Mouse (Mus musculus) erythroblast, adult 5-6 weeks (primary cell): ENCODE data around the gene Foxc2. TPM values are rescaled to one million over a fixed set of nuclear protein-coding genes. Genes with fewer than 3 reads are reported as not detected.

ENCODE experiments used
- ATAC-seq: replicated peaks from 2 replicates; pipeline ENCODE4 v1.8.0; 2016; ENCODE audit warnings: moderate number of reproducible peaks, mild to moderate bottlenecking, moderate TSS enrichment, inconsistent platforms; ENCODE audit not compliant: poor library complexity, low FRiP score, severe bottlenecking
- total RNA-seq, 2 experiments: library from RNA; stranded (forward) in 1 of 2; stranded (reverse) in 1 of 2; fragments of 150-400 nt in 1 of 2; fragments of 200-764, 138-1000 nt in 1 of 2; gene quantifications; 2 replicates each; pipeline versions ENCODE4 v1.2.3 to v1.2.4; 2015 to 2017; ENCODE audit warnings: low replicate concordance in 2 of 2

The Foxc2 gene
- total RNA-seq (2015; ENCODE audit: low replicate concordance): not detected in 2 replicates
- total RNA-seq (2017; ENCODE audit: low replicate concordance): not detected in 2 replicates

DNA sequence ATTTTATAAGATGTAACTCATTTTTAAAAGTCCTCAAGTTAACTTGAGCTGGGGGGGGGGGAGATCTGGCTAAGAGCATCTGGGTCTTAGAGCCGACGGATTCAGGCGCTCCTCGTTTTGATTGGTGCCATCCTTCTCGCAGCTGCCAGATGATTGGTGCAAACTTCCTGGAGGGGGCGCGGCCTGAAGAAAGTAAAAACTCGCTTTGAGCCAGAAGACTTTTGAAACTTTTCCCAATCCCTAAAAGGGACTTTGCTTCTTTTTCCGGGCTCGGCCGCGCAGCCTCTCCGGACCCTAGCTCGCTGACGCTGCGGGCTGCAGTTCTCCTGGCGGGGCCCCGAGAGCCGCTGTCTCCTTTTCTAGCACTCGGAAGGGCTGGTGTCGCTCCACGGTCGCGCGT is at the start of gene Foxc2:
Gene Foxc2 (plus strand): TSS at position 224 of the 400 bp plus-strand sequence.
- ATAC-seq: no peak

DNA sequence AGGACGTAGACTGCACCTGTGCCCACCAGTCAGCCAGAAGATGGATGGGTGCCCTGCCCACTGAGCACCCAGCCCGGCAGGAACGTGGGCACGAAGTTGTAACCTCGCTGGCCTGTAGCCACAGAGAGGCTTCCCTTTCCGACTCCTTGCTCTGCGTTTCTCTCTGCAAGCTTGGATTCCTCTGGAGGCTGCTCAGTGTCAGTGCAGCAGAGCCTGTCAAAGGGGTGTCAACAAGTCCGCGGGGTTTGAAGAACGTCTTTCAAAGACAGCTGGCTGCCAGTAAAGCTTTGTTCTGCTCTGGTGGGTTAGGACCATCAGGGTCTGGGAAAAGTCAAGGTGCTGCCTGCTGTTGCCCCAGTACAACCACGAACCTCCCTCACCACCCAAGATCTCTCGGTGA is 44.5 kb upstream of the Foxc2 start:
- no peak for ATAC-seq

DNA sequence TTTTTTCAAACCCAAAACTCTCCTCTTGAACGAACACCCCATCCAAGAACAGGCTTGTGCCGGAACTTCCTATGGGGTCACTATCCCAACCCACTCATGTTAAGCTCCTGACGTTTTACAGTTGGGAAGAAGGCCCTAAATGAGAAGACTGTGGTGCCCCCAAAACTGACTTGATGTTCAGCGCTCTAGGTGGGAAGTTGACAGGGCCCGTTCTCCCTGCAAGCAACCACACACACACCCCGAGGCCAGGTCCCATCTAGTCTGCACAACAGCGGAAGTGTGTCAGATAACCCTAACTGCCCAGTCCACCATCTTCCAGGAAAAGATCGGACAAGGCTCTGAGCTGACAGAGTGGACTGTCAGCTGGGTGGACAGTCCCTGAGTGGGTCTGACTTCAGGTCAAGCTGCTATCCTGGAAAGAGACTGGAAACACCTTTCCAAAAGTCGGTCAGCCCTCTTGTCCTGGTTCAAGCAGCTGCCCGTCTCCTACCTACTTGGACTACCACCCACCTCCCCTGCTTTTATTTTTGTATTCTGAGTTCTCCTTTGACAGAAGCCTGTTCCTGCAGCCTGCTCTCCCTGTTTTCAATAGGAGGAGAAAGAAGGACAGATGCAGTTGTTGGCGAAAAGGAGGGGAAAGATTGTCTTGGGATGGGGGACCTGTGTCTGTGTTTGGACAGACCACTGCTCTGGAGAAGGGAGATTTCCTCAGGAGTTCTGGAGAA is 43.4 kb upstream of the Foxc2 start:
- ATAC-seq: no peak

DNA sequence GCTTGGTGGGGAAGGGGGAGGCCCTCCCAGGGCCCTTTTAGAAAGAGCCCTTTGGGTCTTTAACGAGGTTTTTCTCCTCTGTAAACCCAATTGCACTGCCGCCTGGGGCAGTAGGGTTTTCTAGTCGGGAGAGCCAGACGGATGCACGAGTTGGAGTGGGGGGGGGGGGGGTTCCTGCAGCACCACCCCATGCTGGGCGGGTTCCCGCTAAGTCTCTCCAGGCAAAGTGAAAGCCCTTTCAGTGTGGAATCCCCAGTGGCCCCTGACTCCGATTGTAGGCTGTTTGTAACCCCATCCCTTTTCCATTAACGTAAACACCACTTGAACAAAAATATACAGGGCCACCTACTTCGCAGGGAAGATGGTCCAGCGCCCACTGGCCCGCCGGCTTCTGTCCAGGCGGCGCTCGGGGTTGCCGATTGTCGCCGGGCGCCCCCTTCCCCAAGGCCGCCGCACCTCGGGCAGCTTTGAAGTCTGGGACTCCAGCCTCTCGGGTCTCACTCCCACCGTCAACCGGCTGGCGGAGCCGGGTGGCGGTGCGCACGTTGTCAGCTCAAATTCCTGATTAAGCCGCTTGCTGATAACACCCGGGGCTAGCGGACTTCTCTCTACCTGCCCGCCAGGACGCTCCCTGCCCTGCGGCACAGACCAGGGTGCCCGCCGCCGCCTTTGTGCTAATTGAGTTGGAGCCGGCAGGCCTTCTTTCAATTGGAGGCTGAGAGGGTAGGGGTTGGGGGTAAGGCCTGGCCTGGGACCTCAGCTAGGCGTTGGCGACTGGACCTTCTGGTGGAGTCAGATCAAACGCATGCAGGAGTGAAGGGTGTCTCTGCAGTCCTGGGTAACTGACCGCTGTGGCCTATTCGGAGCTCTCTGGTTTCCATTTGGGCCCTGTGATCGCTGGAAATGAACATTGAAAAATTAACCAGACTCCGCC is 42.5 kb upstream of the Foxc2 start:
- ATAC-seq: no peak

DNA sequence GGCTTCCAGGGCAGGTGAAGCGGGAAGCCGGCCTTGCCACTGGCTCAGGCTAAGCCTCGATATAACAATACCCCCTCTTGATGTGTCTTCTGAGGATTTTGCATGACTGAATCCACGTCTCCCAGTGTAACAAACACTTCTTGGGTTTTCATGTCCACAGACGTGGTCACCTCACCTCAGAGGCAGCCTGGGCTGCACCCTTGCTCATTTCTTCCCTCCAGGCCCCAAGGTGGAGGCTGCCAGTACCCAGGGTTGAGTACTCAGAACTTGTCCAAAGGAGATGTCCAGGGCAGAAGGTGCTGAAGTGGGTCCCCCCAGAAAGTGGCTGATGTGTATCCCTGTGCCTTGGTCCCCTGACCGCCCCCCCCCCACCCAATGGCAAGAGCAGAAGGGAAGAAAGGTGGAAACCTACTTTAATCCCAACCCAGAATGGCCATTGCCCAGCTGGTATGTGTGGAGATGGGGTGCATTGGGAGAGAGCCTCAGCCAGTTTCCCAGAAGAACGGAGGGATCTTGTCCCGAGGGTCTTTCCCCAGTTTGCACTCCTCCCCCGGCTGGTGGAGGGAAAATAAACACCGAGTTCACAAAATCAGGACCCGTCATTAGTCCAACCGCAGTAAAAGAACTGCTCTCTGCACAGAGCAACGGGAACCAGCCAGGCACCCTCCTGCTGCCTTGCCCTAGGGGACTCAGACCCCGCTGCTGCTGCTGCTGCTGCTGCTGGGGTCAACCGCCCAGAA is 41.7 kb upstream of the Foxc2 start:
- ATAC-seq: no peak

DNA sequence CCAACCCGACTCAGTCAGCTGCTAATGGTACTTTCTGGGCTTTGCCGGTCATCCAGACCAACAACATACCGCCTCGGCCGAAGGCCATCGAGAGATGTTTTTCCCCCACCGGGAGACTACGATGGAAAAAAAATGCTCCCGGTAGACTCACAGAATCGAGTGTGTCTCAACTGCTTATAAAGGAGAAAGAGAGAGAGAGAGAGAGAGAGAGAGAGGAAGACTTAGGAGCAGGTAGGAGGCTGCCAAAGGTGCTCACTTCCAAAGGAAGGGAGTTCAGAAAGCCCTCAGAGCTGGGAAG is 41.2 kb upstream of the Foxc2 start:
- no peak for ATAC-seq

DNA sequence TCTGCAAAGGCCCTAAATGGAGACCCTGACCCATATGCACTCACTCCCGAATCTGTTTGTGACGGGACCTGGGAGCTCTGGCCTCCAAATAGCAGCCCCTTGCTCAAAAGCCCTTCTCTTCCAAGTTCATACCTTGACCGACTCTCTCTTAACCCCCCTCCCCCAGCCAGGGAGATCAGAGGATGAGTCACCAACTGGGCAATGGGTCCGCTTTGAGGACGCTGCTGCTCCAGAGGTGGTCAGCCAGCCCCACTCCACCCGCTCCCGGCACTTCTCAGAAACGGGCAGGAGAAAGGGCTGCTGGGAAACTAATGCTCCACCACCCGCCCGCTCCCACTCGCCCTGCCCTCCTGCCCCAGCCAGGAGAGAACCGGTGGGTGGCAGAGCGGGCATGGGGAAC is 40.0 kb upstream of the Foxc2 start:
- ATAC-seq: no peak

DNA sequence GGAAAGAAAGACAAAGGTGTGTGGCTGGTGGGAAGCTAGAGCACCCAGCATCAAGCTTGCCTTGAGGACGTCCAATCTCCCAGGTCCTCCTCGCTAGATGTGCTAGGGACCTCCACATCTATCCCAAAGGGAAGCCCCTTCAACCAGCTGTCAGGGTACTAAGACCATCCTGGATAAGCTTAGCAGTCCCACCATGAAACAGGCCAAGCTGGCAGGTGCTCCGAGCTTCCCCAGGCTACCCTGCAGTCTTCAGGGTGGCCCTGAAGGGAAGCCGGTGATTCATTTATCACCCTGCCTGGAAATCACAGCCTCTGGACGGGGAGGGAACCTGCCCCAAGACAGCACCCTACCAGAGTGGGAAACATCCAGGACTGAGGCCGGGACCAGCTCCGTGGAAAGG is 39.4 kb upstream of the Foxc2 start:
- ATAC-seq: no peak

DNA sequence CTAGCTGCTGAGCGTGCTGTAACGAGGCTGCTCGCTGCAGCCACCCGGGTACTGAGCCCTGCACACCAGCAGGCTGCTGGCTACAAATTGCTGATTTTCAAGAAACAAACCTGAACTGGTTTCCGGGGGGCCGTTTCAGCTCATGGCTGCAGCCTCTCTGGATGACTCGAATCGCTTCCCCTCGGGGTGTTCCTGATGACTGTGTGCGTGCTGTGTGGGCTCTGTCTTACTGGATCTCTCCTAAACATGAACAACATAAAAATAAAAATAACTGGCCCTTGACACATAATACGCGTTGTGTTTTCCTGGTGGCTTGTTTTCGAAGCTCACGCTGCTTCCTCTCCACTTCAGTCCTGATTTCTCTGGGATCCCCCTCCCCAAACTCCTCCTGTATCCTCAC is 37.2 kb upstream of the Foxc2 start:
- ATAC-seq: no peak

DNA sequence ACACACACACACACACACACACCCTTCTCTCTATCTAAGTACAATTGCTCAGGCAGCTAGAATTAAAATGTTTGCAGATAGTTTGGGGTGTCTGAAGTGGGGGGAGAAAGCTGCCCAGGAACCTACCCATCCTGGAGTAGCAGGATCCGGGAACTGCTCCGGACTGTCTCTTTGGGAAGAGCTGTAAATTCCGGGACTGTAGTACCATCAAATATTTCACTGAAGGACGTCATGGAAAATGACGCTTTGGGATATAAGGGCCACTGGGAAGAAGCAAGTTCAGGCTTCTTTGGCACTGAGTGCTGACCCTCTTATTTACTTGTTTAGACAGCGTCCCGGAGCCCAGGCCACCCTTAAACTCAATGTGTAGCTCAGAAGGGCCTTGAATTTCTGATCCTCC is 36.8 kb upstream of the Foxc2 start:
- ATAC-seq: no peak

DNA sequence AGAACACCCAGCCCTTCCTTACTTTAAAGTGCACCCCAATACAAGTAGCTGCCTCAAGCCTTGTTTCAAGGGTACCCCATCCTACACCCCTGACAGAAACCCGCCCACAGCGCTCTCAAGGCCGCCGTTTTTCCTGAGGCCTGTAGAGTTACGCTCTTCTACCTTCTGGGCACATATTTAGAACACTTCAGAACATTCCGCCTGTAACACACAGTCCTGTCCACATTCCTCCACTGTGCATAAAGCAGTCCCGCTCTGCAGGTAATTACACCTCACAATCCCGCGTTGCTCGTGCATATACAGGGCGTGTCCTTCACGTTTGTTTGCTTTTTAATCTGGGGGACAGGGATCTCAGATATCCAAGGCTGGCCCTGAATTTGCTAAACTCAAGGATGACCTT is 36.0 kb upstream of the Foxc2 start:
- no peak for ATAC-seq

DNA sequence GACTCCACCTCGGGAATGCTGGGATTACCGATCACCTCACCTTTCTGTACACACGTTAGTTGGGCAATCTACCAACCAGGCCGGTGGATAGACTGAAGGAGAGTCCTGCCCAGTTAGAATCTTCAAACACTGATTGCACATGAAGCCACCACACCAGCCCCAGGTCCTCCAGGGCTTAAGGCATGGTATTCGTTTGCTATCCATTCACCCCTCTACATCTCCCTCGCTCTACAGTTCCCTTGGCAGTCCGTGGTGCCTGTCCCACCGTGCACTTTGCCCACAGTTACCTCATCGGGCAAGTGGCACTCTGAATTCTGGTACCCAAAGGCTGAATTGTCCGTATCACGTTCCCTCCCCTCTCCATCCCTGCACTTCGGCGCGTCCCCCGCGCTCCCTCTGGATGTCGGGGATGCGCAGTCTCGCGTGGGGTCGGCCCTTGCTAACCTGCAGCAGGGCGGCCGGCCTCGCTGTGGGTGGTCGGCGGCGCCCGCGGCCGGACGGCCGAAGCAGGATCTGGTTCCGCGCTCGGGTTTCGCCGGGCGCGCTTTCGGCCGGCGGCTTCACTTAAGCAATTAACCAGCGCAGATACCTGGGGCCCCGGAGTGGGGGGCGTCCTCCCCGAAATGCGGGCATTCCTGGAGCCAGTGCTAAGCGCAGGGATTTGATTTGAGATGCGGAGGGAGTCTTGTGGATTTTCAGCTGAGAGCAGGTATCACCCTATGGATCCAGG is 35.4 kb upstream of the Foxc2 start:
- ATAC-seq: no peak

DNA sequence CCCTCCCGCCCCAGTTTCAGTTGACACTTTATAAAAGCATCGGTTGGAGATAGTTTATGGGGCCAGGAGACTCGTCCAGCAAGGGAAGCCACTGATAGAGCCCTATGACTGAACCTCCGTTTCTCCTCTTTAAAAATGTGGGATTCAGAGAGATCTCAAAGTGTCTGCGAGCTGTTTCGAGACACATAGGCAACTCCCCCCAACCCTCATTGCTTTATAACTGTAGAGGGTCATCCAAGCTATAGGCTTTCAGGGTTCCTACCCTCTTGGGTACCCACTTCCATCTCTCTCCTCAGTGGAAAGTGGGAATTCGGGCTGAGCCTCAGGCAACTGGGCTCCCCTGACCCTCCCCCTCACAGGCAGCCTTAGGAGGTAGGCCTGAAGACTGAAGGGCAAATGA is 34.6 kb upstream of the Foxc2 start:
- ATAC-seq: no peak

DNA sequence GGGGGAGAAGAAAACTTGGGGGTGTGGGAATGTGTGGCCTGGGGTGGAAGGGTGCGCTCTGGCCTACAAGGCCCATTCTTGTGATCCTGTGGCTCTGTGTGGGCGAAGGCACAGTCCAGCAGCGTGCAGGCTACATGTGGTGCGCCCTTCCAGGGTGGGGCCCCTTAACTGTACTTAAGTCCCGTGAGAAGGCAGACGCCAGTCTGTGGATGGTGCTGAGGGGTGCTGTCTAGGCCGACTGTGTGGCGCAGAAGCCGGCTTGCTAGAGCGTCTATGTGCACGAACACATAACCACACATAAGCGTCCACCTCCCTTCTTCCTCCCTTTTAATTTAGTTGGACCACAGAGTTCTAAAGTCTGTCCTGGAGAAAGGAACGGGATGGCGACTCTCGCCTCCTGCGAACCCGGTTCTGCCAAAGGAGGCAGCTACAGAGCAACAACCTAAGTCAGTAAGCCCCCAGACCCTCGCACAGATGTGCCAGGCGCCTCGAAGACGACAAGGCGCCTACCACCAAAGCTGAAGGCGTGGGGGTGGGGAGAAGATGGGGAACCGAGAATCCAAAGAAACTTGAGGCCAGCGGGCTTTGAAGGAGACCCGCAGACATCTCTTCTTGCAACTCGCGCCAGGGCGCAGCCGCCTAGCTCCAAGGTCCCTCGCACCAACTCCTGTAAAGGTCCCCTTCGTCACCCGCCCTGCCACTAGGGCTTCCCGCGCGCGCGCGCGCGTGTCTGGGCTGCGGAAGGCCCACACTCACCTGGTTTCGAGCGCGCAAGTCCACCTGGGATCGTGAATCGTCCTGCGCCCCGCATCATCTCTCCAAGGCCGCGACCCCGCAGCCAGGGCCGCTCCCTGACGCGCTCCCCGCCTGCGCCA is 33.5 kb upstream of the Foxc2 start:
- ATAC-seq: no peak

DNA sequence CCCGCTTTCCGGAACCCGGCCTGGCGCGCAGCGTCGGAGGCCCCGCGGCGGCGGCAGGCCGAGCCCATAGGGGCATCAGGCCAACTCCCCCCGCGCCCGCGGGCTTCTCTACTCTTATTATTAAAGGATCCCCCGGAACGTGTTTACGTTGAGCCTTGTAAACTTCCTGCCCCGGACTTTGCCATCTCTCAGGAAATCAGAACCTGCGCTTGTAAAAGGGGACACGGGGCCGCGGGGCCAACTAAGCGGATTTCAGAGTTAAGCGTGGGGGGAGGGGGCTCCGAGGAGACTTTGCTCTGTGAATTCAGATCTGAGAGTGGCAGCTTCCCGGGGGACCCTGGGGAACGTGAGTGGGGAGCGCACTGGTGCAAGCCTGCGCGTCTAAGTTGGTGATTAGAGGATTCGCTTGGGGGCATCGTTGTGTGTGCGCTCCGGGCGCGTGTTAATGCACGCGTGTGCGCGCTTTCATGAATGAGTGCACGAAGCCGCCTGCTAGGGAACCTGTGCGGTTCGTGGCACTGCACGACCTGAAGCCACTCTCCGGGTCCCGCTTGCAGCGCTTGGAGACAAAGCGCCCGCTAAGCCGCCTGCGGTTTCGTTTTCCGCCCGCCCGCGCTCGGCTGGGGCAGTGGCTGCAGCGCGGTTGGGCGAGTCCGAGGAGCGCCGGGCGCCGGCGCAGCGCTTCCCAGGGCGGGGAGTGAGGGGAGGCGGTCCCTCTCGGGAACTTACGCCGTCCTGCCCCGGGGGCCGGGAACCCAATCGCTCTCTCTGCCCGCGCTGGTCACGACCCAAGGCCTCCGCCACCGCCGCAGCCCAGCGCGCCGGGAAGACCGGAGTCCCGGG is 32.7 kb upstream of the Foxc2 start:
- ATAC-seq: no peak

DNA sequence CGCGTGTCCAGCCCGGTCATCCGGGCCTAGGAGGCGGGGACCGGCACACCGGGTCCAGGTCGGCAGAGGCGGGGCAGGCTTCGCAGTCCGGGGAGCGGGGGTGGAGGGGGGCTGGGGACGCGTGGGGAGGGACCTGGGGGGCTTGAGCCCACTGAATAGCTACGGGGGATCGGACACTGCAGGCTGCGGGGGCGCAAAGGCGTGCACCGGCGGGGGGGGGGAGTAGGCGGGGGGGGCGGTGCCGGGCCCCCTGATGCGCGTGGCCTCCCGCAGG is 32.1 kb upstream of the Foxc2 start:
- ATAC-seq: no peak

DNA sequence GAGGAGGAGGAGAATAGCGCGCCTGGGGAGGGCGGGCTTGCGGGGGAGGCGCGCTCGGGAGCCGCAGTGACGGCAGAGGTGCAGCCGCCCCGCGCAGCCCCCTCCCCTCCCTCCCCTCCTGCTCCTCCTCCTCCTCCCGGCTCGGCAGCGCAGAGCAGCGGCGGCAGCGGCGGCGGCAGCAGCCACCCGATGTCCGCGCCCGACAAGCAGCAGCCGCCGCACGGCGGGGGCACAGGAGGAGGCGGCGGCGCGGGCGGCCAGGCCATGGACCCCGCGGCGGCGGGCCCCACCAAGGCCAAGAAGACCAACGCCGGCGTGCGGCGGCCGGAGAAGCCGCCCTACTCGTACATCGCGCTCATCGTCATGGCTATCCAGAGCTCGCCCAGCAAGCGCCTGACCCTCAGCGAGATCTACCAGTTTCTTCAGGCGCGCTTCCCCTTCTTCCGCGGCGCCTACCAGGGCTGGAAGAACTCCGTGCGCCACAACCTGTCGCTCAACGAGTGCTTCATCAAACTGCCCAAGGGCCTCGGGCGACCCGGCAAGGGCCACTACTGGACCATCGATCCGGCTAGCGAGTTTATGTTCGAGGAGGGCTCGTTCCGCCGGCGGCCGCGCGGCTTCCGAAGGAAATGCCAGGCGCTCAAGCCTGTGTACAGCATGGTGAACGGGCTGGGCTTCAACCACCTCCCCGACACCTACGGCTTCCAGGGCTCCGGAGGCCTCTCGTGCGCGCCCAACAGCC is 31.6 kb upstream of the Foxc2 start, which contains the start of gene Foxf1:
Gene Foxf1 (plus strand): TSS at position 177 of the 742 bp plus-strand sequence.
- ATAC-seq: no peak

DNA sequence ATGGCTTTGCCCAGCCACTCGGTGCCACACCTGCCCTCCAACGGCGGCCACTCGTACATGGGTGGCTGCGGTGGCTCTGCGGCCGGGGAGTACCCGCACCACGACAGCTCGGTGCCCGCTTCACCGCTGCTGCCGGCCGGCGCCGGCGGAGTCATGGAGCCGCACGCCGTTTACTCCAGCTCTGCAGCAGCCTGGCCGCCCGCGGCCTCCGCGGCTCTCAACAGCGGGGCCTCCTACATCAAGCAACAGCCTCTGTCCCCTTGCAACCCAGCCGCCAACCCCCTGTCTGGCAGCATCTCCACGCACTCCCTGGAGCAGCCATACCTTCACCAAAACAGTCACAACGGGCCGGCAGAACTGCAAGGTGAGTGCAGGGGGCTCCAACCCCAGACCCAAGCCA is 31.0 kb upstream of the Foxc2 start:
- no peak for ATAC-seq
